Mouse (Mus musculus): Measurements from ENCODE around the gene Ankdd1b. TPM values are rescaled to one million over a fixed set of nuclear protein-coding genes. Genes with fewer than 3 reads are reported as not detected.

Gene Ankdd1b
- under 1 TPM in 1 of 2 experiments, not detected in 1; 0.32 TPM for total RNA-seq (2021)

- DNase-seq: no peak
These were observed at the start of gene Ankdd1b for GRCm38 (mm10) chr13:96470957-96471356. Ankdd1b (minus strand) TSS chr13:96471198.

- no peak for DNase-seq
These were observed 46.3 kb upstream of the Ankdd1b start for GRCm38 (mm10) chr13:96517335-96517734.

- DNase-seq: no peak
These were observed 45.3 kb upstream of the Ankdd1b start for GRCm38 (mm10) chr13:96516249-96516648.

GRCm38 (mm10) chr13:96514154-96514942 lies 43.4 kb upstream of the Ankdd1b start:
- DNase-seq: no peak

- DNase-seq: no peak
These were observed 40.9 kb upstream of the Ankdd1b start for GRCm38 (mm10) chr13:96511893-96512292.

- DNase-seq: no peak
These were observed 40.3 kb upstream of the Ankdd1b start for GRCm38 (mm10) chr13:96511262-96511661.

- no peak for DNase-seq
These were observed 39.6 kb upstream of the Ankdd1b start for GRCm38 (mm10) chr13:96510635-96511034.

- no peak for DNase-seq
These were observed 36.5 kb upstream of the Ankdd1b start for GRCm38 (mm10) chr13:96507541-96507940.

- no peak for DNase-seq
These were observed 35.3 kb upstream of the Ankdd1b start for GRCm38 (mm10) chr13:96506313-96506712.

- no peak for DNase-seq
These were observed 34.7 kb upstream of the Ankdd1b start for GRCm38 (mm10) chr13:96505661-96506060.

- no peak for DNase-seq
These were observed 28.9 kb upstream of the Ankdd1b start for GRCm38 (mm10) chr13:96499891-96500290.

- DNase-seq: no peak
These were observed 25.6 kb upstream of the Ankdd1b start for GRCm38 (mm10) chr13:96496630-96497029.

GRCm38 (mm10) chr13:96490433-96490832 lies 19.4 kb upstream of the Ankdd1b start, which contains the start of gene Gm17622:
Gm17622 (plus strand) TSS chr13:96490733.
- DNase-seq: no peak

- no peak for DNase-seq
These were observed 17.0 kb upstream of the Ankdd1b start for GRCm38 (mm10) chr13:96487968-96488367.

GRCm38 (mm10) chr13:96487230-96487629 lies 16.2 kb upstream of the Ankdd1b start:
- no peak for DNase-seq

- DNase-seq: no peak
These were observed 8.0 kb upstream of the Ankdd1b start for GRCm38 (mm10) chr13:96478991-96479390.

- no peak for DNase-seq
These were observed 6.2 kb upstream of the Ankdd1b start for GRCm38 (mm10) chr13:96477226-96477625.

- no peak for DNase-seq
These were observed 442 bp downstream of the Ankdd1b start for GRCm38 (mm10) chr13:96470556-96470955.

GRCm38 (mm10) chr13:96468678-96469077 lies 2.3 kb downstream of the Ankdd1b start:
- DNase-seq: no peak

- no peak for DNase-seq
These were observed 5.7 kb downstream of the Ankdd1b start for GRCm38 (mm10) chr13:96465315-96465714.

- no peak for DNase-seq
These were observed 8.4 kb downstream of the Ankdd1b start for GRCm38 (mm10) chr13:96462644-96463043.

- DNase-seq: no peak
These were observed 12.4 kb downstream of the Ankdd1b start for GRCm38 (mm10) chr13:96458606-96459005.

GRCm38 (mm10) chr13:96458018-96458417 lies 13.0 kb downstream of the Ankdd1b start:
- no peak for DNase-seq

- DNase-seq: no peak
These were observed 13.4 kb downstream of the Ankdd1b start for GRCm38 (mm10) chr13:96457566-96457965.
